Mouse (Mus musculus): ENCODE data around the gene Fbxo6. TPM values are rescaled to one million over a fixed set of nuclear protein-coding genes. Genes with fewer than 3 reads are reported as not detected.

Fbxo6 gene
- polyA plus RNA-seq, 1 experiment from 2014 or later = 10.8 TPM

GRCm38 (mm10) chr4:148140098-148141011 lies 11.6 kb downstream of the Fbxo6 start:
- H3K9ac ChIP-seq = peak overlapping the region; percentile 64
- peaks cover 14% of the 10 kb centered on the region for H3K36me3 ChIP-seq
- peak; percentile 79 for ATAC-seq (ENCODE audit: insufficient number of reproducible peaks, insufficient read depth, low FRiP score, low TSS enrichment)
- WGBS = under 1% methylated on average over 65 of the region's 65 CpGs
- H3K27me3 ChIP-seq = peaks cover 14% of the 10 kb centered on the region; the same call in 1 of the 2 replicates
- peak overlapping the region; percentile 62 for H3K4me3 ChIP-seq
- peak overlapping the region; percentile 89 for H3K27ac ChIP-seq
- H3K9me3 ChIP-seq = no peaks in the 10 kb centered on the region
- peak overlapping the region; percentile 74 for H3K4me2 ChIP-seq (replicated peaks)
- peaks cover 6% of the 10 kb centered on the region; the same call in 1 of the 2 replicates for H3K4me1 ChIP-seq

GRCm38 (mm10) chr4:148139767-148140097 lies 12.2 kb downstream of the Fbxo6 start:
- no peak for ATAC-seq (ENCODE audit: insufficient number of reproducible peaks, insufficient read depth, low FRiP score, low TSS enrichment)
- no peaks in the 10 kb centered on the region for H3K9me3 ChIP-seq
- under 1% methylated on average over 12 of the region's 12 CpGs for WGBS
- peaks cover 6% of the 10 kb centered on the region; the same call in 1 of the 2 replicates for H3K4me1 ChIP-seq
- peak overlapping the region; percentile 62 for H3K4me3 ChIP-seq
- peak overlapping the region; percentile 89; the same call in 1 of the 2 replicates for H3K27ac ChIP-seq
- H3K27me3 ChIP-seq = peaks cover 14% of the 10 kb centered on the region; the same call in 1 of the 2 replicates
- peak overlapping the region; percentile 74 for H3K4me2 ChIP-seq (replicated peaks)
- 0 out of 2 replicates have a peak, but pooled peaks cover 8% of the 10 kb centered on the region for H3K36me3 ChIP-seq
- peak overlapping the region; percentile 42 for H3K9ac ChIP-seq

- Histone ChIP-seq H3K4me3 (no peak overlapping the region), H3K36me3 (no peaks in the 10 kb centered on the region), H3K9me3 (no peaks in the 10 kb centered on the region), H3K4me1 (peaks cover 6% of the 10 kb centered on the region; the same call in 1 of the 2 replicates), H3K4me2 (replicated peaks) (no peak overlapping the region), H3K27me3 (peaks cover 14% of the 10 kb centered on the region; the same call in 1 of the 2 replicates), H3K27ac (no peak overlapping the region), H3K9ac (no peak overlapping the region)
- 72% methylated on average over 8 of the region's 8 CpGs for WGBS
- no peak for ATAC-seq (ENCODE audit: insufficient number of reproducible peaks, insufficient read depth, low FRiP score, low TSS enrichment)
Observed at GRCm38 (mm10) chr4:148137503-148137902, 14.4 kb downstream of the Fbxo6 start.

- H3K4me1 ChIP-seq = peaks cover 12% of the 10 kb centered on the region
- no peak for ATAC-seq (ENCODE audit: insufficient number of reproducible peaks, insufficient read depth, low FRiP score, low TSS enrichment)
- 83% methylated on average over 8 of the region's 8 CpGs for WGBS
- H3K27me3 ChIP-seq = peaks cover 23% of the 10 kb centered on the region
- no peaks in the 10 kb centered on the region for H3K9me3 ChIP-seq
- H3K36me3 ChIP-seq = no peaks in the 10 kb centered on the region
- no peak overlapping the region for H3K4me3 ChIP-seq
- H3K9ac ChIP-seq = no peak overlapping the region
- H3K27ac ChIP-seq = no peak overlapping the region
- no peak overlapping the region for H3K4me2 ChIP-seq (replicated peaks)
Observed at GRCm38 (mm10) chr4:148134988-148135387, 17.0 kb downstream of the Fbxo6 start.

GRCm38 (mm10) chr4:148131497-148132081 lies 20.4 kb downstream of the Fbxo6 start:
- H3K36me3 ChIP-seq = no peaks in the 10 kb centered on the region
- H3K9me3 ChIP-seq = no peaks in the 10 kb centered on the region
- ATAC-seq (ENCODE audit: insufficient number of reproducible peaks, insufficient read depth, low FRiP score, low TSS enrichment) = 0 out of 2 replicates have a peak, but pooled peaks have one; percentile 14
- H3K4me3 ChIP-seq = peak overlapping the region; percentile 80
- H3K9ac ChIP-seq = peak overlapping the region; percentile 88
- under 1% methylated on average over 21 of the region's 21 CpGs for WGBS
- peaks cover 6% of the 10 kb centered on the region; the same call in 1 of the 2 replicates for H3K4me1 ChIP-seq
- peaks cover 28% of the 10 kb centered on the region for H3K27me3 ChIP-seq
- peak overlapping the region; percentile 81 for H3K27ac ChIP-seq
- peak overlapping the region; percentile 90 for H3K4me2 ChIP-seq (replicated peaks)

- Histone ChIP-seq H3K4me3 (peak within 1 kb of the TSS; percentile 80), H3K27me3 (peaks cover 28% of the 10 kb centered on the region), H3K27ac (peak within 1 kb of the TSS; percentile 81), H3K9me3 (no peaks in the 10 kb centered on the region), H3K9ac (peak within 1 kb of the TSS; percentile 88), H3K4me2 (replicated peaks) (peak within 1 kb of the TSS; percentile 90), H3K36me3 (no peaks in the 10 kb centered on the region), H3K4me1 (peaks cover 6% of the 10 kb centered on the region; the same call in 1 of the 2 replicates)
- ATAC-seq (ENCODE audit: insufficient number of reproducible peaks, insufficient read depth, low FRiP score, low TSS enrichment) = peak; percentile 85
- WGBS = 1% methylated on average over 81 of the region's 87 CpGs
Observed at GRCm38 (mm10) chr4:148130561-148131413, 21.2 kb downstream of the Fbxo6 start, which contains the start of gene Draxin. Draxin (minus strand) TSS chr4:148130698.

GRCm38 (mm10) chr4:148130133-148130532 lies 21.8 kb downstream of the Fbxo6 start, which contains the start of gene Mad2l2:
Mad2l2 (plus strand) TSS chr4:148130384.
- Histone ChIP-seq H3K9me3 (no peaks in the 10 kb centered on the region), H3K4me1 (peaks cover 6% of the 10 kb centered on the region; the same call in 1 of the 2 replicates), H3K9ac (peak within 1 kb of the TSS; percentile 88), H3K27me3 (peaks cover 28% of the 10 kb centered on the region), H3K36me3 (no peaks in the 10 kb centered on the region), H3K4me3 (peak within 1 kb of the TSS; percentile 80), H3K27ac (peak within 1 kb of the TSS; percentile 81), H3K4me2 (replicated peaks) (peak within 1 kb of the TSS; percentile 90)
- WGBS = under 1% methylated on average over 18 of the region's 18 CpGs
- no peak for ATAC-seq (ENCODE audit: insufficient number of reproducible peaks, insufficient read depth, low FRiP score, low TSS enrichment)

GRCm38 (mm10) chr4:148128672-148129071 lies 23.3 kb downstream of the Fbxo6 start:
- H3K9ac ChIP-seq = no peak overlapping the region
- no peak overlapping the region for H3K27ac ChIP-seq
- H3K27me3 ChIP-seq = peaks cover 28% of the 10 kb centered on the region
- no peak overlapping the region for H3K4me3 ChIP-seq
- H3K4me1 ChIP-seq = peaks cover 6% of the 10 kb centered on the region; the same call in 1 of the 2 replicates
- H3K4me2 ChIP-seq (replicated peaks) = no peak overlapping the region
- 75% methylated on average over 2 of the region's 2 CpGs for WGBS
- ATAC-seq (ENCODE audit: insufficient number of reproducible peaks, insufficient read depth, low FRiP score, low TSS enrichment) = no peak
- no peaks in the 10 kb centered on the region for H3K9me3 ChIP-seq
- H3K36me3 ChIP-seq = no peaks in the 10 kb centered on the region

- no peak overlapping the region for H3K9ac ChIP-seq
- no peak overlapping the region for H3K4me2 ChIP-seq (replicated peaks)
- no peaks in the 10 kb centered on the region for H3K36me3 ChIP-seq
- H3K9me3 ChIP-seq = no peaks in the 10 kb centered on the region
- ATAC-seq (ENCODE audit: insufficient number of reproducible peaks, insufficient read depth, low FRiP score, low TSS enrichment) = no peak
- no peak overlapping the region for H3K27ac ChIP-seq
- H3K4me3 ChIP-seq = no peak overlapping the region
- H3K4me1 ChIP-seq = peaks cover 6% of the 10 kb centered on the region; the same call in 1 of the 2 replicates
- 57% methylated on average over 1 of the region's 1 CpGs for WGBS
- H3K27me3 ChIP-seq = peaks cover 28% of the 10 kb centered on the region
Observed at GRCm38 (mm10) chr4:148128241-148128640, 23.7 kb downstream of the Fbxo6 start.

- no peak overlapping the region for H3K9ac ChIP-seq
- H3K4me2 ChIP-seq (replicated peaks) = no peak overlapping the region
- ATAC-seq (ENCODE audit: insufficient number of reproducible peaks, insufficient read depth, low FRiP score, low TSS enrichment) = no peak
Observed at GRCm38 (mm10) chr4:148122694-148123066, 29.3 kb downstream of the Fbxo6 start.

More at GRCm38 (mm10) chr4:148122694-148123066, 29.3 kb downstream of the Fbxo6 start:
- Histone ChIP-seq H3K36me3 (no peaks in the 10 kb centered on the region), H3K4me1 (peaks cover 8% of the 10 kb centered on the region), H3K27ac (peak overlapping the region; percentile 60), H3K27me3 (no peaks in the 10 kb centered on the region), H3K4me3 (no peak overlapping the region), H3K9me3 (no peaks in the 10 kb centered on the region)
- 59% methylated on average over 3 of the region's 3 CpGs for WGBS
